Mouse (Mus musculus): ENCODE data around the gene Mycbpap. TPM values are rescaled to one million over a fixed set of nuclear protein-coding genes. Genes with fewer than 3 reads are reported as not detected.

Gene Mycbpap
- polyA plus RNA-seq (2014; fragmentation: Nextera tagmentation; extraction: Ambion mirVana) = 9.1 and 9.9 TPM in 2 replicates

- H3K4me2 ChIP-seq = peak within 1 kb of the TSS; percentile 91
- no peaks in the 10 kb centered on the region for H3K36me3 ChIP-seq (ENCODE audit: control insufficient read depth, insufficient read depth, low read length)
- H3K9me3 ChIP-seq (replicated peaks; ENCODE audit: control insufficient read depth, low read length) = no peaks in the 10 kb centered on the region
- 0 out of 2 replicates have a peak, but pooled peaks have one; percentile 55 for ATAC-seq (replicated peaks; ENCODE audit: insufficient number of reproducible peaks, low FRiP score, low TSS enrichment)
- no peaks in the 10 kb centered on the region for H3K27me3 ChIP-seq (ENCODE audit: control insufficient read depth, insufficient read depth, low read length)
- H3K4me3 ChIP-seq (ENCODE audit: low read depth, low read length) = peak within 1 kb of the TSS; percentile 68
- WGBS (ENCODE audit: insufficient replicate concordance) = under 1% methylated on average over 42 of the region's 42 CpGs
- H3K4me1 ChIP-seq (ENCODE audit: control insufficient read depth, insufficient read depth, low read length) = peaks cover 21% of the 10 kb centered on the region
- peak within 1 kb of the TSS; percentile 74 for H3K9ac ChIP-seq (ENCODE audit: low read depth, low read length)
- H3K27ac ChIP-seq (ENCODE audit: low read depth, low read length) = peak within 1 kb of the TSS; percentile 65
Observed at GRCm38 (mm10) chr11:94521219-94521843, at the start of gene Mycbpap. Gene Mycbpap, minus strand, starts transcription at chr11:94521742.

GRCm38 (mm10) chr11:94570612-94571011 is 49.1 kb upstream of the Mycbpap start:
- WGBS (ENCODE audit: insufficient replicate concordance) = 46% methylated on average over 9 of the region's 9 CpGs
- no peak for ATAC-seq (replicated peaks; ENCODE audit: insufficient number of reproducible peaks, low FRiP score, low TSS enrichment)
- Histone ChIP-seq H3K27ac (ENCODE audit: low read depth, low read length) (no peak overlapping the region), H3K27me3 (ENCODE audit: control insufficient read depth, insufficient read depth, low read length) (peaks cover 13% of the 10 kb centered on the region), H3K9me3 (replicated peaks; ENCODE audit: control insufficient read depth, low read length) (no peaks in the 10 kb centered on the region), H3K4me2 (no peak overlapping the region), H3K4me3 (ENCODE audit: low read depth, low read length) (no peak overlapping the region), H3K9ac (ENCODE audit: low read depth, low read length) (no peak overlapping the region), H3K36me3 (ENCODE audit: control insufficient read depth, insufficient read depth, low read length) (no peaks in the 10 kb centered on the region), H3K4me1 (ENCODE audit: control insufficient read depth, insufficient read depth, low read length) (no peaks in the 10 kb centered on the region)

GRCm38 (mm10) chr11:94567326-94567725 is 45.8 kb upstream of the Mycbpap start:
- no peak overlapping the region for H3K4me2 ChIP-seq
- H3K27me3 ChIP-seq (ENCODE audit: control insufficient read depth, insufficient read depth, low read length) = peaks cover 30% of the 10 kb centered on the region
- H3K36me3 ChIP-seq (ENCODE audit: control insufficient read depth, insufficient read depth, low read length) = no peaks in the 10 kb centered on the region
- H3K9ac ChIP-seq (ENCODE audit: low read depth, low read length) = no peak overlapping the region
- no peak overlapping the region for H3K4me3 ChIP-seq (ENCODE audit: low read depth, low read length)
- peaks cover 12% of the 10 kb centered on the region for H3K4me1 ChIP-seq (ENCODE audit: control insufficient read depth, insufficient read depth, low read length)
- 88% methylated on average over 7 of the region's 7 CpGs for WGBS (ENCODE audit: insufficient replicate concordance)
- no peak overlapping the region for H3K27ac ChIP-seq (ENCODE audit: low read depth, low read length)
- H3K9me3 ChIP-seq (replicated peaks; ENCODE audit: control insufficient read depth, low read length) = no peaks in the 10 kb centered on the region
- ATAC-seq (replicated peaks; ENCODE audit: insufficient number of reproducible peaks, low FRiP score, low TSS enrichment) = no peak

GRCm38 (mm10) chr11:94566534-94566933 is 45.0 kb upstream of the Mycbpap start:
- ATAC-seq (replicated peaks; ENCODE audit: insufficient number of reproducible peaks, low FRiP score, low TSS enrichment) = no peak
- no peaks in the 10 kb centered on the region for H3K36me3 ChIP-seq (ENCODE audit: control insufficient read depth, insufficient read depth, low read length)
- peaks cover 12% of the 10 kb centered on the region for H3K4me1 ChIP-seq (ENCODE audit: control insufficient read depth, insufficient read depth, low read length)
- no peaks in the 10 kb centered on the region for H3K9me3 ChIP-seq (replicated peaks; ENCODE audit: control insufficient read depth, low read length)
- H3K9ac ChIP-seq (ENCODE audit: low read depth, low read length) = no peak overlapping the region
- H3K4me3 ChIP-seq (ENCODE audit: low read depth, low read length) = no peak overlapping the region
- no peak overlapping the region for H3K4me2 ChIP-seq
- peaks cover 30% of the 10 kb centered on the region for H3K27me3 ChIP-seq (ENCODE audit: control insufficient read depth, insufficient read depth, low read length)
- WGBS (ENCODE audit: insufficient replicate concordance) = 41% methylated on average over 6 of the region's 6 CpGs
- no peak overlapping the region for H3K27ac ChIP-seq (ENCODE audit: low read depth, low read length)

- H3K4me3 ChIP-seq (ENCODE audit: low read depth, low read length) = peak overlapping the region; percentile 38
- WGBS (ENCODE audit: insufficient replicate concordance) = 9% methylated on average over 16 of the region's 16 CpGs
- no peak overlapping the region; the same call in 1 of the 2 replicates for H3K9ac ChIP-seq (ENCODE audit: low read depth, low read length)
- H3K36me3 ChIP-seq (ENCODE audit: control insufficient read depth, insufficient read depth, low read length) = no peaks in the 10 kb centered on the region
- ATAC-seq (replicated peaks; ENCODE audit: insufficient number of reproducible peaks, low FRiP score, low TSS enrichment) = no peak
- peaks cover 30% of the 10 kb centered on the region for H3K27me3 ChIP-seq (ENCODE audit: control insufficient read depth, insufficient read depth, low read length)
- peaks cover 12% of the 10 kb centered on the region for H3K4me1 ChIP-seq (ENCODE audit: control insufficient read depth, insufficient read depth, low read length)
- H3K27ac ChIP-seq (ENCODE audit: low read depth, low read length) = no peak overlapping the region
- no peaks in the 10 kb centered on the region for H3K9me3 ChIP-seq (replicated peaks; ENCODE audit: control insufficient read depth, low read length)
- peak overlapping the region; percentile 71 for H3K4me2 ChIP-seq
Observed at GRCm38 (mm10) chr11:94565151-94565479, 43.6 kb upstream of the Mycbpap start.

GRCm38 (mm10) chr11:94564437-94565150 is 43.1 kb upstream of the Mycbpap start, which contains the start of gene Chad:
Gene Chad, plus strand, starts transcription at chr11:94565047.
- 2% methylated on average over 35 of the region's 35 CpGs for WGBS (ENCODE audit: insufficient replicate concordance)
- H3K27ac ChIP-seq (ENCODE audit: low read depth, low read length) = no peak within 1 kb of the TSS
- H3K4me3 ChIP-seq (ENCODE audit: low read depth, low read length) = peak within 1 kb of the TSS; percentile 38
- peaks cover 12% of the 10 kb centered on the region for H3K4me1 ChIP-seq (ENCODE audit: control insufficient read depth, insufficient read depth, low read length)
- H3K27me3 ChIP-seq (ENCODE audit: control insufficient read depth, insufficient read depth, low read length) = peaks cover 30% of the 10 kb centered on the region
- no peaks in the 10 kb centered on the region for H3K36me3 ChIP-seq (ENCODE audit: control insufficient read depth, insufficient read depth, low read length)
- peak within 1 kb of the TSS; percentile 71 for H3K4me2 ChIP-seq
- peak within 1 kb of the TSS; percentile 59 for H3K9ac ChIP-seq (ENCODE audit: low read depth, low read length)
- no peaks in the 10 kb centered on the region for H3K9me3 ChIP-seq (replicated peaks; ENCODE audit: control insufficient read depth, low read length)
- ATAC-seq (replicated peaks; ENCODE audit: insufficient number of reproducible peaks, low FRiP score, low TSS enrichment) = 0 out of 2 replicates have a peak, but pooled peaks have one; percentile 21

- 40% methylated on average over 5 of the region's 5 CpGs for WGBS (ENCODE audit: insufficient replicate concordance)
- Histone ChIP-seq H3K4me3 (ENCODE audit: low read depth, low read length) (no peak overlapping the region; the same call in 1 of the 2 replicates), H3K27ac (ENCODE audit: low read depth, low read length) (no peak overlapping the region), H3K4me2 (peak overlapping the region; percentile 71), H3K9me3 (replicated peaks; ENCODE audit: control insufficient read depth, low read length) (no peaks in the 10 kb centered on the region), H3K9ac (ENCODE audit: low read depth, low read length) (peak overlapping the region; percentile 59; the same call in 1 of the 2 replicates), H3K27me3 (ENCODE audit: control insufficient read depth, insufficient read depth, low read length) (peaks cover 30% of the 10 kb centered on the region), H3K4me1 (ENCODE audit: control insufficient read depth, insufficient read depth, low read length) (peaks cover 12% of the 10 kb centered on the region), H3K36me3 (ENCODE audit: control insufficient read depth, insufficient read depth, low read length) (no peaks in the 10 kb centered on the region)
- 0 out of 2 replicates have a peak, but pooled peaks have one; percentile 40 for ATAC-seq (replicated peaks; ENCODE audit: insufficient number of reproducible peaks, low FRiP score, low TSS enrichment)
Observed at GRCm38 (mm10) chr11:94563821-94564220, 42.3 kb upstream of the Mycbpap start.

GRCm38 (mm10) chr11:94563383-94563782 is 41.8 kb upstream of the Mycbpap start:
- H3K9ac ChIP-seq (ENCODE audit: low read depth, low read length) = no peak overlapping the region
- H3K9me3 ChIP-seq (replicated peaks; ENCODE audit: control insufficient read depth, low read length) = no peaks in the 10 kb centered on the region
- H3K27ac ChIP-seq (ENCODE audit: low read depth, low read length) = no peak overlapping the region
- H3K4me1 ChIP-seq (ENCODE audit: control insufficient read depth, insufficient read depth, low read length) = peaks cover 12% of the 10 kb centered on the region
- H3K27me3 ChIP-seq (ENCODE audit: control insufficient read depth, insufficient read depth, low read length) = peaks cover 30% of the 10 kb centered on the region
- H3K4me3 ChIP-seq (ENCODE audit: low read depth, low read length) = no peak overlapping the region
- no peaks in the 10 kb centered on the region for H3K36me3 ChIP-seq (ENCODE audit: control insufficient read depth, insufficient read depth, low read length)
- WGBS (ENCODE audit: insufficient replicate concordance) = 84% methylated on average over 5 of the region's 5 CpGs
- no peak overlapping the region for H3K4me2 ChIP-seq
- no peak for ATAC-seq (replicated peaks; ENCODE audit: insufficient number of reproducible peaks, low FRiP score, low TSS enrichment)
